Mouse (Mus musculus) midbrain, embryonic 12.5 days (tissue): Measurements from ENCODE around the gene Fermt1. TPM values are rescaled to one million over a fixed set of nuclear protein-coding genes. Genes with fewer than 3 reads are reported as not detected.

Experiments
- ATAC-seq: fragments of 200-750 bp; cut with Nextera tagmentation; 2 replicates; pipeline ENCODE4 v1.8.0; 2017; ENCODE audit warnings: low read depth, moderate TSS enrichment, moderate library complexity; ENCODE audit not compliant: low FRiP score
- H3K27ac ChIP-seq: fragments of 300-500 bp; sonication (generic); replicated peaks from 2 replicates; pipeline ENCODE4 v1.5.1; 2016; ENCODE audit warnings: mild to moderate bottlenecking
- H3K27me3 ChIP-seq: fragments of 300-500 bp; sonication (generic); 2 replicates; pipeline ENCODE4 v1.6.1; 2016; ENCODE audit warnings: mild to moderate bottlenecking
- H3K36me3 ChIP-seq: fragments of 300-500 bp; sonication (generic); 2 replicates; pipeline ENCODE4 v1.6.1; 2016
- H3K4me1 ChIP-seq: fragments of 300-500 bp; sonication (generic); 2 replicates; pipeline ENCODE4 v1.6.1; 2016
- H3K4me2 ChIP-seq: fragments of 300-500 bp; sonication (generic); replicated peaks from 2 replicates; pipeline ENCODE4 v1.6.1; 2016; ENCODE audit warnings: mild to moderate bottlenecking, moderate library complexity
- H3K4me3 ChIP-seq: fragments of 300-500 bp; sonication (generic); 2 replicates; pipeline ENCODE4 v1.5.1; 2016; ENCODE audit warnings: mild to moderate bottlenecking
- H3K9ac ChIP-seq: fragments of 300-500 bp; sonication (generic); replicated peaks from 2 replicates; pipeline ENCODE4 v1.6.1; 2016; ENCODE audit warnings: mild to moderate bottlenecking, moderate library complexity
- H3K9me3 ChIP-seq: fragments of 300-500 bp; sonication (generic); 2 replicates; pipeline ENCODE4 v1.6.1; 2016; ENCODE audit warnings: mild to moderate bottlenecking
- WGBS: fragments of 180-500 bp; shearing (Covaris S2); methylation state at CpG from one replicate; pipeline ENCODE4 v1.1.7; 2016; 5-methylcytosine and 5-hydroxymethylcytosine counted together
- polyA plus RNA-seq: library from polyadenylated mRNA; unstranded; fragments of >200 nt; fragmentation: Nextera tagmentation; extraction: Ambion mirVana; gene quantifications from 2 replicates; pipeline ENCODE4 v1.2.1, GENCODE M21; 2016

Fermt1 gene
- polyA plus RNA-seq, 1 experiment from 2014 or later = 0.73 TPM

DNA sequence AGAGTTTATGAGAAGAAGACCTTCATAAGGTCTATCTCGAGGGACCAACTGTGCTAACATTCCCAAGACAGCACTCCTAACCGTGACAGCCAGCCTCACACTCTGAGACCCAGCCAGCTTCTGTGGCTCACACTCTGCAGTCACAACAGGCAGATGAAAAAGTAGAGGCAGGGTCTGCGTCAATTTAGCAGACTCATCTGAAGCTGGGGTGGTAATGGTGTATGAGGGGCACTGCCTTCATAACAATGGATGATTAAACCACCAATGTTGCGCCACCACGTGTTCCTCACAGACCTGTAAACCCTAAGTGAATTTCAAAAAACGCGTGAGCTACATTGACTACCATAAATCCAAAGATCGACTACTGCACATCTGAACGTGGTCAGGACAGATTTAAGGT, 2.1 kb downstream of the Fermt1 start:
- no peaks in the 10 kb centered on the region for H3K36me3 ChIP-seq
- WGBS = 58% methylated on average over 9 of the region's 9 CpGs
- H3K27me3 ChIP-seq = peaks cover 47% of the 10 kb centered on the region
- H3K4me2 ChIP-seq = no peak overlapping the region
- peaks cover 14% of the 10 kb centered on the region for H3K4me1 ChIP-seq
- no peak overlapping the region for H3K27ac ChIP-seq
- H3K4me3 ChIP-seq = no peak overlapping the region
- ATAC-seq = no peak
- H3K9ac ChIP-seq = no peak overlapping the region
- no peaks in the 10 kb centered on the region for H3K9me3 ChIP-seq

DNA sequence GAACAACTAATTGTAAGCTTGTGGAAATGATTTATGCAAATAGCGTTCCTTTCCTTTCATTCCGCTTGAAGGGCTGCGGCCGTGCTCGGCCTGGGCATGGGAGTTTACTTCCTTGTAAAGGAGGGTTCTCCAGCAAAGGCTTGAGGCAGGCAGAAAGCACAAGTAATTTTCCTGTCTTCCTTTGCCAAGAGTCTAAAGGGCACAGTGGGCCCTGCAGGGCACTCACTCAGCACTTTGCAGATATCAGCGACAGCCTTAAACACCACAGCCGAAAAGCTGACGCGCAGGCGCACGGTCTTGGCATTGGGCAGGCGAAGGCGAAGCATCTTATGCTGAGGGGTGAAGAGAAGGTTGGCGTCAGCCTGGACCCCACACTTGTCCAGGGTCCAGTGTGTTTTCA, 6.7 kb downstream of the Fermt1 start:
- H3K4me3 ChIP-seq = no peak overlapping the region
- H3K36me3 ChIP-seq = no peaks in the 10 kb centered on the region
- H3K9ac ChIP-seq = no peak overlapping the region
- H3K4me1 ChIP-seq = no peaks in the 10 kb centered on the region
- 81% methylated on average over 14 of the region's 14 CpGs for WGBS
- H3K27ac ChIP-seq = no peak overlapping the region
- ATAC-seq = no peak
- peaks cover 12% of the 10 kb centered on the region for H3K27me3 ChIP-seq
- H3K9me3 ChIP-seq = no peaks in the 10 kb centered on the region
- H3K4me2 ChIP-seq = no peak overlapping the region

DNA sequence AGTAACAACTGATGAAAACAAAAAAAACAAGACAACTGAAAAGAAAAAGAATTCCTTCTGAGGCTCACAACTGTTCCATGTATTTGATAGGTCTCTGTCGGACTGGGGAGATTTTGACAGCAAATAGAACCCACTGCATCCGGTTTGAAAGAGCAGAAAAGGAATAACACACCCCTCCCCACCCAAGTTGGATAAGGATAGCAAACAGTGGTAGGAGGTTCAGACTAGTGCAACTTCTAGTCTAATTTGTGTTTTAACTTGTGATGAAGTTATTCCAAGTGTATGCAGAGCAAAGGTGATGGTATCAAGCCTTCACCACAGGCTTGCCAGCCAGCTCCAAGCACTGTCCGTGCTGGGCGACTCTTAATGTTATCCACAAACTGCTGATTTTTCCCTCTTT, 9.5 kb downstream of the Fermt1 start:
- no peaks in the 10 kb centered on the region for H3K36me3 ChIP-seq
- no peak overlapping the region for H3K27ac ChIP-seq
- H3K27me3 ChIP-seq = no peaks in the 10 kb centered on the region
- no peaks in the 10 kb centered on the region for H3K4me1 ChIP-seq
- H3K9me3 ChIP-seq = no peaks in the 10 kb centered on the region
- ATAC-seq = no peak
- H3K4me3 ChIP-seq = no peak overlapping the region
- H3K4me2 ChIP-seq = no peak overlapping the region
- WGBS = 87% methylated on average over 4 of the region's 4 CpGs
- H3K9ac ChIP-seq = no peak overlapping the region

DNA sequence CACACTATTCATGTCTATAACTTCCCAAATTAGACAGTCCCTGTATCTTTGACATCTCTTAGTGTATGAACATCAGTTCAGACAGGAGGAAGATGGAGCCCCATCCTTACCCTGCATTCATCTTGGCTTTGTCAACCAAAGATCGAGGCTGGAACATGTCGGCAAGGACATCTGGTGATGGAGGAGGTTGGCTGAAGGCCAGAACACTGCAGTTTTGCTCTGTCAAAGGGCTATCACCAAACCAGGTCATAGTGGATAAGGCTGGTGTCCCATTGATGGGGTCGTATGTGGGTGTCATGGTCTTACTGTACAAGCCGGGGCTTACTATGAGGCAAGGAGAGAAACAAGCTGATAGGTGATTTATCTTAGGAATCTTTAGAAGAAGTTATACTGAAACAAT, 11.0 kb downstream of the Fermt1 start:
- Histone ChIP-seq H3K4me2 (no peak overlapping the region), H3K36me3 (no peaks in the 10 kb centered on the region), H3K4me3 (no peak overlapping the region), H3K27ac (no peak overlapping the region), H3K9ac (no peak overlapping the region), H3K27me3 (no peaks in the 10 kb centered on the region), H3K9me3 (no peaks in the 10 kb centered on the region), H3K4me1 (no peaks in the 10 kb centered on the region)
- ATAC-seq = no peak
- WGBS = 96% methylated on average over 4 of the region's 4 CpGs

DNA sequence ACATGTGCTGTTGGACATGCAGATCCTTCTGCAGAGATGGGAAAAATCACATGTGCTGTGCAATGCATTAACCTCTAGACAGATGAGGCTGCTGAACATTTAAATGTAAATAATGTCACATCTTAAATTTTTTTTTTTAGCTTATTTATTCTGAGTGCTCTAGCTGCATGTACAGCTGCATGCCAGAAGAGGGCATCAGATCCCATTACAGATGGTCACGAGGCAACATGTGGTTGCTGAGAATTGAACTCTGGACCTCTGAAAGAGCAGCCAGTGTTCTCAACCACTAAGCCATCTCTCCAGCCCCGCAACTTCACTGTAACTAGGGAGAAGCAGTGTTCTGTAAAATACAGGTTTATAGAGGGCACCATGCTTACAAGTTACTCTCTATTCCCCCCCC, 11.6 kb downstream of the Fermt1 start:
- no peaks in the 10 kb centered on the region for H3K27me3 ChIP-seq
- H3K9me3 ChIP-seq = no peaks in the 10 kb centered on the region
- H3K9ac ChIP-seq = no peak overlapping the region
- no peaks in the 10 kb centered on the region for H3K4me1 ChIP-seq
- H3K36me3 ChIP-seq = no peaks in the 10 kb centered on the region
- WGBS = 79% methylated on average over 2 of the region's 2 CpGs
- no peak overlapping the region for H3K4me2 ChIP-seq
- ATAC-seq = no peak
- no peak overlapping the region for H3K27ac ChIP-seq
- no peak overlapping the region for H3K4me3 ChIP-seq

DNA sequence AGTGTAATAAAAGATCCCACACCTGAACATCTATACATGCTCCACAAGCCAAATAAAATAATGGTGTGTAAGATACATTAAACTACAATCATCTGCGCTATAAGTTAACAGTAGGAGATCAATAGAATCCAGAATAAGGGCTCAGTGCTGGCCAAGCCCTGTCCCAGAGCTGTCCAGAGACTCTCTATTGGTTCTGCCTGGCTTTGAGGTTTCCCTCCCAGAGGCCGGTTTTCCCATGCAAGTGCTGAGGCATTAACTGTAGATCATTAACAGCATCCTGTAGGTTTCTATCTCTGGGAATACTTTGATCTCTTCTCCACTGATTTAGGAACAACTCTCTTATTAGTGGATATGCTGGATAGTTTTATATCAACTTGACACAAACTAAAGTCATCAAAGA, 16.7 kb downstream of the Fermt1 start:
- H3K9ac ChIP-seq = no peak overlapping the region
- 86% methylated on average over 2 of the region's 2 CpGs for WGBS
- ATAC-seq = no peak
- H3K9me3 ChIP-seq = no peaks in the 10 kb centered on the region
- no peaks in the 10 kb centered on the region for H3K27me3 ChIP-seq
- no peaks in the 10 kb centered on the region for H3K36me3 ChIP-seq
- H3K4me1 ChIP-seq = no peaks in the 10 kb centered on the region
- no peak overlapping the region for H3K27ac ChIP-seq
- no peak overlapping the region for H3K4me2 ChIP-seq
- H3K4me3 ChIP-seq = no peak overlapping the region

DNA sequence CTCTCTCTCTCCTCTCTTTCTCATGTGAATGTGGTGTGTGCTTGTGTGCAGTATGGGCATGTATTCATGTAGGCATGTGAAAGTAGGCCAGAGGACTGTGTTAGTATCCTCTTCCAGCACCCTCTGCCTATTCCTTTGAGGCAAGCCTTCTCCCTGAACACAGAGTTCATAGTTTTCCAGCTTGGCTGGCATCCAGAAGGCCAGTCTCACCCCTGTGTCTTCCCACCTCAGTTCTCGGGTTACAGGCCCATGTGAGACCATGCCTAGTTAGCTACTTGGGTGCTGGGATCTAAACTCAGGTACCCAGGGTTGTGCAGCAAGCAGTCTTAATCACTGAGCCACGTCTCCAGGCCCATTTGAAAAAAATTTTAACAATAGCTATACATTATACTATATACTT, 17.8 kb downstream of the Fermt1 start:
- Histone ChIP-seq H3K36me3 (no peaks in the 10 kb centered on the region), H3K4me3 (no peak overlapping the region), H3K4me1 (no peaks in the 10 kb centered on the region), H3K9ac (no peak overlapping the region), H3K4me2 (no peak overlapping the region), H3K27ac (no peak overlapping the region), H3K27me3 (no peaks in the 10 kb centered on the region), H3K9me3 (no peaks in the 10 kb centered on the region)
- ATAC-seq = no peak
- 54% methylated on average over 2 of the region's 2 CpGs for WGBS

DNA sequence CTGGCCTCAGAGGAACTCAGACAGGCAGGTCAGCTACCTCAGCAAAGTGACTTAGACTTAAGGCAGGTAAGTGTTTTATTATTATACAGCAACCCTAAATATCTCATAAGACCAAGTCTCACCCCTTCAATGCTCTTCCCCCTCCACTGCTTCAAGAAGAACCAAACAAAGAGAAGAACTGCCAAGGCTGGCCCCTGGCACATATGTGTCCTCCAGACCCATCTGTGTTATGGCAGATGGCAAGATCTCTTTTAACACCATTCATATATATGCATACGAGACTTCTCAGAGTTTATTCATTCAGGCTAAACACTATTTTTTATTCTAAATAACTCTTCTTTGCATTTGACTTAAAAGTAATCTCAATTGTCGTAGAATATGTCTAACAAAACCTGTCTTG, 18.4 kb downstream of the Fermt1 start:
- H3K9me3 ChIP-seq = no peaks in the 10 kb centered on the region

DNA sequence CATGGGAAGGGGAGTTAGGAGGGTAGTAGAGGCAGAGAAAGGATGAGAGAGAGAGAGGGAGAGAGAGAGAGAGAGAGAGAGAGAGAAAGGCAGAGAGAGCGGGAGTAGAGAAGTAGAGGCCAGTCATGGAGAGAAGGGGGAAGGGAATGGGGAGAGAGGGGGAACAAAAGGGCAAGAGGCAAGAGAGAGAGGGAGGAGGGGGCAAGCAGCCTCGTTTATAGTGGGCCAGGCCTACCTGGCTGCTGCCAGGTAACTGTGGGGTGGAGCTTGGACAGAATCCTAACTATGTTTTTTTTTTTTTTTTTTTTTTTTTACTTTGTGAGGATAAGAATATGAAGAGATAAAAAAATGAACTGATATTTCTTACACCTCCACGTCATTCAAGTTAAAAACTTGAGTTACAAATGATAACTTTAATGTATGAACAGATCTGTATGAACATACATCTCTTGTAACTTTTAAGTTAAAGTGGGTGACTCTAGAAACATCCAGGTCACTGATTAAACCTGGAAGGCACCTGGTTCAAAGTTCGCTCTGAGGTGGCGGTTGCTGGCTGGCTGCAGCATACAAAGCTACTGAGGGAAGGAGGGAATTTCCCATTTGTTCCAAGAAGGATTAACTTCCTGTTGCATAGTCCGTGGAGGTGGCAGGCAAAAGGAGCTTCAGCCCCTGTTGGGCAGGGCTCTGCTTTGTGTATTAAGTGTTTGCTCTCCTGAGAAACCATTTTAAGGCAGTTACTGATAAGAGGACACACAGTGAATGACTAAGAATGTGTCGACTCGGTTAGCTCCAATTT, 22.2 kb downstream of the Fermt1 start:
- H3K36me3 ChIP-seq = no peaks in the 10 kb centered on the region
- no peak overlapping the region for H3K9ac ChIP-seq
- ATAC-seq = no peak
- H3K27me3 ChIP-seq = no peaks in the 10 kb centered on the region
- H3K9me3 ChIP-seq = no peaks in the 10 kb centered on the region
- WGBS = 31% methylated on average over 8 of the region's 8 CpGs
- H3K4me2 ChIP-seq = no peak overlapping the region
- H3K27ac ChIP-seq = no peak overlapping the region
- H3K4me3 ChIP-seq = no peak overlapping the region
- H3K4me1 ChIP-seq = 0 out of 2 replicates have a peak, but pooled peaks cover 3% of the 10 kb centered on the region

More for the DNA sequence above, 18.4 kb downstream of the Fermt1 start:
- Histone ChIP-seq H3K27ac (no peak overlapping the region), H3K27me3 (no peaks in the 10 kb centered on the region), H3K9ac (no peak overlapping the region), H3K4me3 (no peak overlapping the region), H3K4me2 (no peak overlapping the region), H3K4me1 (no peaks in the 10 kb centered on the region), H3K36me3 (no peaks in the 10 kb centered on the region)
- ATAC-seq = no peak
- WGBS = 81% methylated on average over 2 of the region's 2 CpGs

DNA sequence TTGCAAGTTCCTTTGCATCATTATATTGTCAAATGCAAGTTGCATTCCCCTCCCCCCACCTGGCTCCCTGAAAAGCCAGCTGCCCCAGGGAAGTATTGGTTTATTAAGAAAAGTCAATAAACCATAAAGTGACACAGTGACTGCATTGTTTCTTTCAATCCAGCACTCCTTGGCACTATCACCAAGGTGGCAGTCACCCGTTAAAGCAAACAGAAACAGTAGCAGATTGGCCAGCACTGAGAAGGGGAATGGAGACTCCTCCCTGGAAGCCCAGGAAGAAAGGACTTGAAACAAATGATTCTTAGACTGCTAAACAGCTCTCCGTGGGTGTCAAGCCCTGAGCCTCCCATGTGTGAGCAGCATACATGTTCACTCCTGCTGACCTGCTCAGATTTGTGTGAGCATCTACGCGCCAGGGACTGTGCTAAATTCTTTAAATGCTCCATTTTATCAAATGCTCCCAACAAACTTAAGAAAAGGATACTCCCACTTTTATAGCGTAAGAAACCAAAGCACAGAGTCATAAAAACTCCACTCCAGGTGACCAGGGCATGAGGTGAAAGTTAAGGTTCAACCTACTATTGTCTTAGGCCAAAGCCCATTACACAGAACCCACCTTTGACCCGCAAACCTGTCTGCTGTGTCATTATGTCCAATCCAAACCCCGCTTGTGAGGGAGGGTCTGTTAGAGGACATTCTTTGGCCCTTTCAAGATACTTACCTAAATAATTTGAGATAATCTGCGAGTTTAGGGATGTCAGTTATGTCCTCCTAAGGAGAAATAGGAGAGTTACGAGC, 23.4 kb downstream of the Fermt1 start:
- H3K4me1 ChIP-seq = 0 out of 2 replicates have a peak, but pooled peaks cover 3% of the 10 kb centered on the region
- no peak overlapping the region for H3K27ac ChIP-seq
- ATAC-seq = no peak
- H3K36me3 ChIP-seq = no peaks in the 10 kb centered on the region
- no peaks in the 10 kb centered on the region for H3K9me3 ChIP-seq
- H3K9ac ChIP-seq = no peak overlapping the region
- no peak overlapping the region for H3K4me3 ChIP-seq
- 73% methylated on average over 9 of the region's 9 CpGs for WGBS
- no peak overlapping the region for H3K4me2 ChIP-seq
- no peaks in the 10 kb centered on the region for H3K27me3 ChIP-seq

DNA sequence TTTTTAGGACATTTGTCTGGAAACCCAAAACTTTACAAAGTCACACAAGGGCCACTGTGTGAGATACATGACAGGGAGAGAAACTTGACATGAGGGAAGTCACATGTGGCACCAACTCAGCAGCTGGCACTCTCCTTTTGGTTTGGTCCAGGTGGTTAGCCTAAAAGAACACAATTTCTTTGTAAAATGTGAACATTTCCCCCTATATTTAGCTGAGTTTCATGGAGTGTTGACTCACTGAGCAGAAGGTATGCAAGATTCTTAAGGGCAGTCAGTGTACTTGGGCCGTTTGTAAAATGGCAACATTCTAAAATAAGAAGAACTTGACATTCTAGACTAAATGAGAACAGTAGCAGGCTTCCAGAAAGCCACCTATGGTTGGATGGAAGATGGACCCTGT, 30.9 kb downstream of the Fermt1 start:
- no peak overlapping the region for H3K4me3 ChIP-seq
- no peak overlapping the region for H3K4me2 ChIP-seq
- H3K9ac ChIP-seq = no peak overlapping the region
- H3K36me3 ChIP-seq = no peaks in the 10 kb centered on the region
- H3K27me3 ChIP-seq = no peaks in the 10 kb centered on the region
- WGBS = 77% methylated on average over 1 of the region's 1 CpGs
- H3K9me3 ChIP-seq = no peaks in the 10 kb centered on the region
- ATAC-seq = no peak
- no peaks in the 10 kb centered on the region for H3K4me1 ChIP-seq
- H3K27ac ChIP-seq = no peak overlapping the region

DNA sequence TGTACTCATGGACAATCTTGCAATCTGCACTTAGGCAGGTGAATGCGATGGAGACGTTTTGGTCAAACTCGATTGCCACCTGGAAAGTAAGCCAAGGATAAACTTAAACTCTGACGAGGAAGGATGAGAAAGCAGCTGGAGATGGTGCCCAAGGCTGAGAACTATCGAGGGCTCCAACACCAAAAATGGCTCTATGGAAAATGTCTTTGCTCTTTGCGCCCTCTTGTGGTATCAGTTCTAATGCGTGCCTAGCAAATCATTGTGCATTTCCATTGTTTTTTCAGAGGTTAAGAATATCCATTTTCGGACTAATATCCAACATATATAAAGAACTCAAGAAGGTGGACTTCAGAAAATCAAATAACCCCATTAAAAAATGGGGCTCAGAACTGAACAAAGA, 38.9 kb downstream of the Fermt1 start:
- H3K27me3 ChIP-seq = no peaks in the 10 kb centered on the region
- H3K9me3 ChIP-seq = no peaks in the 10 kb centered on the region
- H3K36me3 ChIP-seq = no peaks in the 10 kb centered on the region
- no peaks in the 10 kb centered on the region for H3K4me1 ChIP-seq
- H3K4me2 ChIP-seq = no peak overlapping the region
- no peak overlapping the region for H3K27ac ChIP-seq
- 31% methylated on average over 8 of the region's 8 CpGs for WGBS
- no peak for ATAC-seq
- no peak overlapping the region for H3K4me3 ChIP-seq
- H3K9ac ChIP-seq = no peak overlapping the region
